Mouse (Mus musculus): ENCODE data around the gene Plac1.

DNA sequence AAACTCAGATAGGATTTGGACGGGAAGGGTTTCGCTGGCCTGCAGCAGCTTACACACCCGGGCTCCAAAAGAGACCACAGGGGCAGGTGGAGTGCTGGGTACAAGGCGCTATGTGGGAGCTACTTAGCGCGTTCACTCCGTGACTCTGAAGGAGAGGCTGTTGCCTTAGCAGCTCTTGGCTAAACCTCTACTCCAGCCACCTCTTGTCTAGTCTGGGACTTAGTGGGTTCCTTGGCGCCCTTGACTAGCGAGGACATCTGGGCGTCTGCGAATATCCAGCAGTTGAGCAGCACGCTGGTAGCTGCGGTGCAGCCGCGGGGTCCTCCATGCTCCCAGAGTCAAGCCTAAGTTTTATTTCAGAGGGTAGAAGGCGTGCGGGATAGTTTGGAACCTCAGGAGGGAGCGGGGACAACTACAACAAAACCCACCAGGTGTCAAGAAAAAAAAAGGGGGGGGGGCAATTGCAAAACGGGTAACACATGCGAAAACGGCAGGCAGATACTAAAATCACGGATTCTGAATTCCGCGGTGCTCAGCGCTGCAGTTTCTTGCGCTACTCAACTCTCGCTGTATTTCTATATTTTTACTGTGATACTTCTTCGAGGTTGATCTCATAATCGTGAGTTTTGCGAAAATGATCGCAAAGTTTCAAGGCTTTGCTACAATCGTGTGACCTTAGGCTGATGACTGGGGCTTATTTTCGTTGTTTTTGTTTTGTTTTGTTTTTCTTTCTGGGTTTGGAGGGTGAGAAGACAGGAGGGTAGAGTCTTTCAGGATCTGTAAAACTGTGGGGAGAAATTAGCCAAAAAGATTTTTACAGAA is 181.2 kb downstream of the Plac1 start:
- no peak for TF ChIP-seq SIN3A (IDR thresholded peaks at IDR 0.05; ENCODE audit: low read length)
- no peak for TF ChIP-seq POLR2A (IDR thresholded peaks at IDR 0.05; ENCODE audit: low read depth, low read length)
- no peak for TF ChIP-seq CTCF (conservative IDR thresholded peaks at IDR 0.05 in 1 of 2, IDR thresholded peaks at IDR 0.05 in 1 of 2; ENCODE audit: low read depth in 2 of 2, low read length in 2 of 2)
- no peak for TF ChIP-seq ETS1 (conservative IDR thresholded peaks at IDR 0.05; ENCODE audit: low read depth, low read length)
